Mouse (Mus musculus) heart, embryonic 16.5 days (tissue): Measurements from ENCODE around the gene Mgat5b. TPM values are rescaled to one million over a fixed set of nuclear protein-coding genes. Genes with fewer than 3 reads are reported as not detected.

Experiments used
- ATAC-seq: fragments of 200-750 bp; cut with Nextera tagmentation; replicated peaks from 2 replicates; pipeline ENCODE4 v1.8.0; 2017; ENCODE audit warnings: moderate number of reproducible peaks; ENCODE audit not compliant: insufficient read depth, low FRiP score; ENCODE audit errors: extremely low read depth
- H3K27ac ChIP-seq: fragments of 300-500 bp; sonication (generic); 2 replicates; pipeline ENCODE4 v1.5.1; 2014; ENCODE audit warnings: mild to moderate bottlenecking, low read length, control low read depth, moderate library complexity
- H3K27me3 ChIP-seq: fragments of 300-500 bp; sonication (generic); 2 replicates; pipeline ENCODE4 v1.6.1; 2014; ENCODE audit warnings: low read length, mixed read lengths; ENCODE audit not compliant: control insufficient read depth, insufficient read depth
- H3K36me3 ChIP-seq: fragments of 300-500 bp; sonication (generic); 2 replicates; pipeline ENCODE4 v1.6.1; 2014; ENCODE audit not compliant: control insufficient read depth, insufficient read depth
- H3K4me1 ChIP-seq: fragments of 300-500 bp; sonication (generic); 2 replicates; pipeline ENCODE4 v1.6.1; 2014; ENCODE audit warnings: low read length, mixed read lengths; ENCODE audit not compliant: control insufficient read depth, insufficient read depth
- H3K4me2 ChIP-seq: fragments of 300-500 bp; sonication (generic); 2 replicates; pipeline ENCODE4 v1.6.1; 2014; ENCODE audit warnings: low read depth, mild to moderate bottlenecking, control low read depth, low read length
- H3K4me3 ChIP-seq: fragments of 300-500 bp; sonication (generic); 2 replicates; pipeline ENCODE4 v1.5.1; 2014; ENCODE audit warnings: mild to moderate bottlenecking, control low read depth, low read length
- H3K9ac ChIP-seq: fragments of 300-500 bp; sonication (generic); 2 replicates; pipeline ENCODE4 v1.6.1; 2014; ENCODE audit warnings: low read length, control low read depth
- H3K9me3 ChIP-seq: fragments of 300-500 bp; sonication (generic); replicated peaks from 2 replicates; pipeline ENCODE4 v1.6.1; 2016; ENCODE audit warnings: low read length; ENCODE audit not compliant: control insufficient read depth
- WGBS: fragments of 180-500 bp; shearing (Covaris S2); extraction: QIAGEN DNeasy Blood & Tissue Kit; methylation state at CpG from one replicate; pipeline ENCODE4 v1.1.7; 2014; 5-methylcytosine and 5-hydroxymethylcytosine counted together
- polyA plus RNA-seq: library from polyadenylated mRNA; unstranded; fragments of >200 nt; fragmentation: Nextera tagmentation; extraction: Ambion mirVana; gene quantifications from 2 replicates; pipeline ENCODE4 v1.2.1, GENCODE M21; 2015

The Mgat5b gene
- polyA plus RNA-seq, 1 experiment from 2014 or later: 0.34 TPM

DNA sequence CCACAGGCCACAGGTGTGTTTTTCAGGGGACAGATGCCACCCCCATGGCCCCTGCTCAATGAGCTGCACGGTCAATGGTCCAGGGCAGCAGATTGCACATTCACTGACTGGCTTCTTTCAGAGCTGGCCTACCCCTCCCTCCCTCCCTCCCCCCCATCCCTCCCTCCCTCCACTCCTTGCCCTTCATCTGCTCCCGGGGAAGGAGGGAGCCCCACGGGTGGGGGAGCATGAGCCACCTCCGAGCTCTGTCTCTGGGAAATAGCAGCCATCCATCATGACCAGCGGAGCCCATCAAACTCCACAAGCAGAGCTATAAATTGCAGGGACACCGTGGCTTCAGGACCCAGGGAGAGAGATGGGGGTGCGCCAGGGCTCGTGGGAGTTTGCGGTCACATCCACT is 16.7 kb downstream of the Mgat5b start:
- no peak overlapping the region for H3K27ac ChIP-seq
- H3K9ac ChIP-seq: no peak overlapping the region
- no peaks in the 10 kb centered on the region for H3K9me3 ChIP-seq
- no peak for ATAC-seq
- H3K4me2 ChIP-seq: no peak overlapping the region
- H3K27me3 ChIP-seq: no peaks in the 10 kb centered on the region
- no peak overlapping the region for H3K4me3 ChIP-seq
- H3K4me1 ChIP-seq: peaks cover 9% of the 10 kb centered on the region
- 53% methylated on average over 9 of the region's 9 CpGs for WGBS
- H3K36me3 ChIP-seq: no peaks in the 10 kb centered on the region

DNA sequence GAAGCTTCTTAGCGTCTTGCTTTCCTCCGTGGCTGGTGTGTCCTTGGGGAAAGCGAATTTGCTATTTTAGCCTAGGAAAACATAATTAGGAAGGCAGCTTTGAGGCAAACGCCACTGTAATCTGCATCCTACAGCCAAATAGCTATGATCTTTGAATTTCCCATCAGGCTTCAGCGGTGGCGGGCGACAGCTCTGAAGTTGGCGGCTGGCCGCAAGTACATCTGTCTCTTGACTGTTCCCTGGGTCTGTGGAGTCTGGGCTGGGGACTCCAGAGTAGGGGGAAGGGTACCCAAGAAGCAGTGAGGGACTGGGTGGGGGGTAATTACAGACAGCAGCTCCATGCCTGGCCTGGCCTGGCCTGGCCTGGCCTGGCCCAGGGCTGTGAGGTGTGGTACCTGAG is 17.3 kb downstream of the Mgat5b start:
- H3K9ac ChIP-seq: no peak overlapping the region
- no peaks in the 10 kb centered on the region for H3K36me3 ChIP-seq
- 57% methylated on average over 9 of the region's 9 CpGs for WGBS
- H3K4me3 ChIP-seq: no peak overlapping the region
- no peak for ATAC-seq
- H3K4me1 ChIP-seq: peaks cover 12% of the 10 kb centered on the region
- no peak overlapping the region for H3K4me2 ChIP-seq
- H3K27me3 ChIP-seq: peaks cover 1% of the 10 kb centered on the region; the same call in 1 of the 2 replicates
- no peaks in the 10 kb centered on the region for H3K9me3 ChIP-seq
- no peak overlapping the region for H3K27ac ChIP-seq

DNA sequence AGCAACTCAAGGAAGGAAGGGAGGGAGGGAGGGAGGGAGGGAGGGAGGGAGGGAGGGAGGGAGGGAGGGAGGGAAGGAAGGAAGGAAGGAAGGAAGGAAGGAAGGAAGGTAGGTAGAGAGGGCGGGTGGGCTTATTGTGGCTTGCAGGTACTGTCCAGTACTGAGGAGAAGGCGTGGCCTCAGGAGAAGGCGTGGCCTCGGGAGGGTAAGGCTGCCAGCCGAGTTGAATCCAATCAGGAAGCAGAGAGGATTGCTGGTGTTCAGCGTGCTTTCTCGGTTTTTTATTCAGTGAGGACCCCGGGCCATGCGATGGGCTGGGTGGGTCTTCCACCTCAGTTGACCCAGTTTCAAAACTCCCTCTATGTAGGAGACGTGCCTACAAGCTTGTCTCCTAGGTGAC is 18.5 kb downstream of the Mgat5b start:
- peaks cover 6% of the 10 kb centered on the region; the same call in 1 of the 2 replicates for H3K27me3 ChIP-seq
- no peak for ATAC-seq
- H3K4me2 ChIP-seq: no peak overlapping the region
- no peaks in the 10 kb centered on the region for H3K36me3 ChIP-seq
- no peak overlapping the region for H3K9ac ChIP-seq
- H3K4me1 ChIP-seq: peaks cover 14% of the 10 kb centered on the region
- no peak overlapping the region for H3K4me3 ChIP-seq
- H3K9me3 ChIP-seq: no peaks in the 10 kb centered on the region
- H3K27ac ChIP-seq: no peak overlapping the region
- 32% methylated on average over 10 of the region's 10 CpGs for WGBS

DNA sequence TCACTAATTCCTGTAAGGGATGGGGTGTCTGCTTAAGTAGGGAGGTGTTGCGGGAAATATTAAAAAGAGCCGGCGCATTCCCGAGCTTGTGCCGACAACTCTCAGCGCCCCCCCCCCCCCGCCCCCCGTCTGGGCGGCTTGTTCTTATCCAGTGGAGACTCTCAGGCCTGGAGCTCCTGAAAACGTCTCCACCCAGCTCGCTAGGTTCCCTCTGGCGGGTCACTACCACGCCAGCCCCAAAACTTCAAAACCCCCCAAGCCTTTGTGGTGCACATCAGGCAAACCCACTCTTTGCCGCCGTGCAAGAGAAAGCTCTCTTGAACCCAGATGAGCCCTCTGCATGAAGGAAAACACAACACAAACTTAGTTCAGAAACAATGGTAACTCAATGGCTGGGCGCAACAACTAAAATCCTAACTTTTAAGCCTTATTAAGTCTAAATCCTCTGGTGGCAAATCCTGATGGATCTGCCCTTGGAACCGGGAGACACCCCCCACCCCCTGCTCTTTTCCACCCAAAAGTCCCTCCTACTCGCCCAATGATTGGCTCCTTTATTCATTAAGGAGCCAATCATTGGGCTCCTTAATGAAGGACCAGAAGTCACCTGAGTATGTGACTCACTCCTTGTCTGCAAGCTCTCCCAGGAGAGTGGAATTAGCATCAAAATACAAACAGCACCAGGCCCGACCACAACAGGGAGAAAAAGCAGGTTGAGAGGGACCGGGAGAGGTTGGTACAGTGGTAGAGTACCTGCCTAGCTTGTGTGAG is 21.6 kb downstream of the Mgat5b start:
- Histone ChIP-seq H3K9me3 (no peaks in the 10 kb centered on the region), H3K27ac (peak overlapping the region; percentile 59; the same call in 1 of the 2 replicates), H3K4me2 (peak overlapping the region; percentile 63), H3K36me3 (no peaks in the 10 kb centered on the region), H3K27me3 (peaks cover 6% of the 10 kb centered on the region; the same call in 1 of the 2 replicates), H3K4me1 (peaks cover 14% of the 10 kb centered on the region), H3K4me3 (peak overlapping the region; percentile 44), H3K9ac (peak overlapping the region; percentile 72)
- peak; percentile 46; the same call in 1 of the 2 replicates for ATAC-seq
- 4% methylated on average over 20 of the region's 20 CpGs for WGBS

DNA sequence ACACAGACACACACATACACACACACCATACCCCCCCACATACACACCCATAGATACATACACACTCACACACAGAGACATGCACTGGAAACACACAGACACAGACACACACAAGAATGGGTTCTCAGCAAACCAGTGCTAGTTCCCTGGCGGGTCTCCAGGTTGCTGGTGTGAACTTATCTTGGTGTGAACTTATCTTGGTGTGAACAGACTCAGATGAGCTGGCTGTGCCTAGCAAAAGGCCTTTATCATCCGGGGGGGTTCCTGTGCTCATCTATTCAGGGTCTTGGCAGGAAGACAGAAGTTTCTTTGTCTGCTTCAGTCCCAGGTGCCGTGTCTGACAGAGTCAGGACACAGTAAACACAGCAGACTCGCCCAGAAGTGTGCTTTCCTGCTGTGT is 25.7 kb downstream of the Mgat5b start:
- Histone ChIP-seq H3K27me3 (peaks cover 6% of the 10 kb centered on the region; the same call in 1 of the 2 replicates), H3K4me1 (peaks cover 13% of the 10 kb centered on the region), H3K4me3 (no peak overlapping the region), H3K4me2 (no peak overlapping the region), H3K36me3 (no peaks in the 10 kb centered on the region), H3K9me3 (no peaks in the 10 kb centered on the region), H3K27ac (no peak overlapping the region), H3K9ac (no peak overlapping the region)
- ATAC-seq: no peak
- 23% methylated on average over 4 of the region's 4 CpGs for WGBS

DNA sequence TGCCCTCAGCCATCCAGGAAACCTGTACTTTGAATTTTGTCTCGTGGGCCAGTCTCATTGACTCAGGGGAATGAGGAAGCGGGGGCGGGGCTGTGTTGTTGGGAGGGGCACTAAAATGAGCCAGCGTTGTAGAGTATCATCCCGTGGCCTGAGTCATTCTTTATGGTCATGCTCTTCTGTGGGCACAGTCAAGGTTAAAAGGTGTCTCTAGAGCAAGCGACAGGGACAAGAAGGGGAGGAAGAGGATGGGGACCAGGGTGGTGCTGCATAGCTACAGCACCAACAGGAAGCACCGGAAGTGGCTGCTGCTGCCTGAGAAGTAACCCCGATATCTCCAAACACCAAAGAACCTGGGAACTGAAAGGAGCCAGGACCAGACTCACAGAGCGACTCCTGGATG is 31.2 kb downstream of the Mgat5b start:
- no peak for ATAC-seq
- H3K9ac ChIP-seq: no peak overlapping the region
- no peaks in the 10 kb centered on the region for H3K27me3 ChIP-seq
- no peak overlapping the region for H3K4me2 ChIP-seq
- H3K9me3 ChIP-seq: no peaks in the 10 kb centered on the region
- 50% methylated on average over 9 of the region's 9 CpGs for WGBS
- H3K4me1 ChIP-seq: peaks cover 11% of the 10 kb centered on the region
- no peak overlapping the region for H3K4me3 ChIP-seq
- no peak overlapping the region for H3K27ac ChIP-seq
- no peaks in the 10 kb centered on the region for H3K36me3 ChIP-seq

DNA sequence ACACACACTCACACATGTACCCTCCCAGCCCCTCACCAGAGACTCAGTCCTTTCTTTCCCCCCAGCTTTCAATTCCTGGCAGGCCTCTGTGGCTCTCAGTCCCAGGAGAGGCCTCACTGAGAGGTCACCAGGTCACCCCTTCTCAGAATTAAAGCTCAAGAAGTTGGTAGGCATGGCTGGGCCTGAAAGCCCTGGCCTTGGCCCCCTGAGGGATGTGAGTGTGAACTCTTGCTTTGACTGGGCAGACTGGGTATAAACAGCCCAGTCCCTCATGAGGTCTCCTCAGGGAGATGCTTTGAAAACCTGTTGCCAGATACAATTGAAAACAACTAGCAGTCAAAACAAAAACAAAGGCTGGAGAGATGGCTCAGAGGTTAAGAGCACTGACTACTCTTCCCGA is 32.8 kb downstream of the Mgat5b start:
- no peak for ATAC-seq
- Histone ChIP-seq H3K9me3 (peaks cover 5% of the 10 kb centered on the region; the same call in 1 of the 2 replicates), H3K4me3 (no peak overlapping the region), H3K4me2 (no peak overlapping the region), H3K36me3 (no peaks in the 10 kb centered on the region), H3K9ac (no peak overlapping the region), H3K27ac (no peak overlapping the region), H3K4me1 (peaks cover 13% of the 10 kb centered on the region), H3K27me3 (no peaks in the 10 kb centered on the region)
- 71% methylated on average over 1 of the region's 1 CpGs for WGBS

DNA sequence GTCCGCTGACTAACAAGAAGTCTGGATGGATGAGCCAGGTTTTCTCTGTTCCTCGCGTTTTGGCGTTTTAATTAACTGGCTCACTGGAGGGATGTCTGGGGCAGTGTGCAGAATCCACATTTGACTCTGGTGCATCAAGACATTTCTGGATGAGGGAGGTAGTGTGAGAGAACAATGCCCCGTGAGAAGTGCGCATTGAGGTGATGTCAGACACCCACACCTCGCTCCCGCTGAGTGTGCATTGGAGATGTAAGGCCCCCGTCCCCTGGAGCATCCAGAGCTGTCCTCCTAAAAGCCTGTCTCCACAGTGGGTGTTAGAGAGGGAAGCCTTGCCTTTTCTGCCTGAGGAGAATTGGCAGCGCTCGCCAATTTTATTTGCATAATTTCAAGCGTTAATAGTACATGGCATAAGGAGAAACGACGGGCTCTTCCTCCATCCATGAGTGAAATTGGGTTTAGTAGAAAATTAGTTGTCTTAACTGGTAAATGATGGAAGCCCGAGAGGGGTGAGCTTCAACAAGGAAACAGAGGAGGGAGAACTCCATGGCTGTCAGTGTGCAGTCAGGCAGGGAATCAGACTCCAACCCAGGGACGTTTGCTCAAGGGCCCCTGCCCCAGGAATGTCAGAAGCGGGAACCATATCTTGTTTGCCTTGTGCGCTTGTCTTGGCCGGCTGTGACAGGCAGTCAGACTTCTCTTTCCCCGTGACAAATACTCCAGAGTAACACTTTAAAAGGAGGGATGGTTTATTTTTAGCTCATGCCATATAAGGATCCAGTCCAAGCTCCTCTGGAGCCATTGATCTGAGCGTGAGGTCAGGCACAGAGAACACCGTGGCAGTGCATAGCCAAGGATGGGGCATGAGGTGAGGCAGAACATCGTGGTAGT is 35.8 kb downstream of the Mgat5b start:
- peak overlapping the region; percentile 82 for H3K27ac ChIP-seq
- H3K9ac ChIP-seq: no peak overlapping the region
- H3K4me3 ChIP-seq: no peak overlapping the region
- 57% methylated on average over 23 of the region's 23 CpGs for WGBS
- peaks cover 13% of the 10 kb centered on the region for H3K4me1 ChIP-seq
- H3K9me3 ChIP-seq: peaks cover 8% of the 10 kb centered on the region; the same call in 1 of the 2 replicates
- no peaks in the 10 kb centered on the region for H3K27me3 ChIP-seq
- no peaks in the 10 kb centered on the region for H3K36me3 ChIP-seq
- no peak overlapping the region for H3K4me2 ChIP-seq
- ATAC-seq: peak; percentile 89

DNA sequence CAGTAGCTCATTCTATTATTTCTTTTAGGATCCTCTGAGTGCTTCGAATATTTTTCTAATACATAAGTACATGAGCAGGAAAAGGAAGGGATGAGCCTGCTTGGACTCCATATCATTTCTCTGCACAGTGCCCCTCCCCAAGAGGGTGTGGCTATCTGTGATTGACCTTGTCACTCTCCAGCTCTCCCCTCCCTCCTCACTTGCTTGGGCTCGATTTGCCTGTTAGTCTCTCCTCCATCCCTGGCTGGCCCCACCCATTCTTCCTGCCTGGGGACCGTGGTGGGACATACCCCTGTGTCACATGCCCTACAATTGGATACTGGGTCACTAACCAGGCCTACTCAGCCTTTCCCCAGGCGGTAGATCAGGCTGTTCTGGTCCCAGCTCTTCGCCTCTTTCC is 39.9 kb downstream of the Mgat5b start:
- no peaks in the 10 kb centered on the region for H3K36me3 ChIP-seq
- H3K4me1 ChIP-seq: peaks cover 8% of the 10 kb centered on the region
- peaks cover 8% of the 10 kb centered on the region; the same call in 1 of the 2 replicates for H3K9me3 ChIP-seq
- no peak for ATAC-seq
- H3K27ac ChIP-seq: no peak overlapping the region
- no peaks in the 10 kb centered on the region for H3K27me3 ChIP-seq
- H3K9ac ChIP-seq: no peak overlapping the region
- 53% methylated on average over 5 of the region's 5 CpGs for WGBS
- H3K4me2 ChIP-seq: no peak overlapping the region
- no peak overlapping the region for H3K4me3 ChIP-seq
